Mouse (Mus musculus) lung, postnatal 0 days (tissue): ENCODE data around the gene Rnf227. TPM values are rescaled to one million over a fixed set of nuclear protein-coding genes. Genes with fewer than 3 reads are reported as not detected.

Experiments used
- ATAC-seq: fragments of 200-750 bp; cut with Nextera tagmentation; 2 replicates; pipeline ENCODE4 v1.8.0; 2017; ENCODE audit warnings: moderate library complexity
- DNase-seq: peaks from one replicate; pipeline ENCODE4 v3.0.0-alpha.2; 2016; ENCODE audit warnings: low spot score
- H3K27ac ChIP-seq: fragments of 300-500 bp; sonication (generic); 2 replicates; pipeline ENCODE4 v1.5.1; 2014; ENCODE audit warnings: antibody characterized with exemption, mild to moderate bottlenecking, low read length, mixed read lengths
- H3K27me3 ChIP-seq: fragments of 300-500 bp; sonication (generic); replicated peaks from 2 replicates; pipeline ENCODE4 v1.6.1; 2014; ENCODE audit warnings: low read length, mixed read lengths; ENCODE audit not compliant: insufficient read depth
- H3K36me3 ChIP-seq: fragments of 300-500 bp; sonication (generic); 2 replicates; pipeline ENCODE4 v1.6.1; 2014; ENCODE audit warnings: low read length, mixed read lengths; ENCODE audit not compliant: insufficient read depth
- H3K4me1 ChIP-seq: fragments of 300-500 bp; sonication (generic); 2 replicates; pipeline ENCODE4 v1.6.1; 2014; ENCODE audit warnings: antibody characterized with exemption, low read depth, low read length, mixed read lengths; ENCODE audit not compliant: insufficient read depth
- H3K4me2 ChIP-seq: fragments of 300-500 bp; sonication (generic); replicated peaks from 2 replicates; pipeline ENCODE4 v1.6.1; 2014; ENCODE audit warnings: low read depth, mild to moderate bottlenecking, low read length, moderate library complexity, mixed read lengths
- H3K4me3 ChIP-seq: fragments of 300-500 bp; sonication (generic); 2 replicates; pipeline ENCODE4 v1.5.1; 2014; ENCODE audit warnings: low read depth, low read length
- H3K9ac ChIP-seq: fragments of 300-500 bp; sonication (generic); replicated peaks from 2 replicates; pipeline ENCODE4 v1.6.1; 2014; ENCODE audit warnings: low read depth, mild to moderate bottlenecking
- H3K9me3 ChIP-seq: fragments of 300-500 bp; sonication (generic); 2 replicates; pipeline ENCODE4 v1.6.1; 2016; ENCODE audit warnings: low read length, mixed read lengths
- CTCF ChIP-seq: IDR thresholded peaks from 2 replicates; pipeline ENCODE4 v1.5.1; 2016; ENCODE audit warnings: antibody characterized with exemption, mild to moderate bottlenecking
- EP300 ChIP-seq: IDR thresholded peaks from 2 replicates; pipeline ENCODE4 v1.6.1; 2016; ENCODE audit warnings: antibody characterized with exemption, mild to moderate bottlenecking, control low read depth
- WGBS: fragments of 180-500 bp; shearing (Covaris S2); extraction: QIAGEN DNeasy Blood & Tissue Kit; methylation state at CpG from one replicate; pipeline ENCODE4 v1.1.7; 2014; 5-methylcytosine and 5-hydroxymethylcytosine counted together
- polyA plus RNA-seq: library from polyadenylated mRNA; unstranded; fragments of >200 nt; fragmentation: Nextera tagmentation; extraction: Ambion mirVana; gene quantifications from 2 replicates; pipeline ENCODE4 v1.2.1, GENCODE M21; 2015

Rnf227 gene
- polyA plus RNA-seq, 1 experiment from 2014 or later, result 5.7 TPM

GRCm38 (mm10) chr11:69381356-69381755, 41.1 kb downstream of the Rnf227 start:
- Histone ChIP-seq H3K9ac (no peak overlapping the region), H3K27me3 (no peaks in the 10 kb centered on the region; the same call in 1 of the 2 replicates), H3K27ac (no peak overlapping the region), H3K4me2 (no peak overlapping the region), H3K9me3 (no peaks in the 10 kb centered on the region), H3K36me3 (no peaks in the 10 kb centered on the region), H3K4me1 (no peaks in the 10 kb centered on the region), H3K4me3 (no peak overlapping the region)
- no peak for TF ChIP-seq EP300
- no peak for TF ChIP-seq CTCF
- DNase-seq (no peak), ATAC-seq (no peak)
- WGBS, result 69% methylated on average over 6 of the region's 6 CpGs

- no peaks in the 10 kb centered on the region; the same call in 1 of the 2 replicates for H3K27me3 ChIP-seq
- H3K4me3 ChIP-seq, result no peak overlapping the region
- H3K9me3 ChIP-seq, result no peaks in the 10 kb centered on the region
- ATAC-seq (no peak), DNase-seq (no peak)
- H3K4me1 ChIP-seq, result no peaks in the 10 kb centered on the region
- H3K9ac ChIP-seq, result no peak overlapping the region
- WGBS, result 69% methylated on average over 10 of the region's 10 CpGs
- no peaks in the 10 kb centered on the region for H3K36me3 ChIP-seq
- H3K27ac ChIP-seq, result no peak overlapping the region
- TF ChIP-seq CTCF, result no peak
- TF ChIP-seq EP300, result no peak
- H3K4me2 ChIP-seq, result no peak overlapping the region
Measured at GRCm38 (mm10) chr11:69382478-69383105, 42.3 kb downstream of the Rnf227 start.

DNA sequence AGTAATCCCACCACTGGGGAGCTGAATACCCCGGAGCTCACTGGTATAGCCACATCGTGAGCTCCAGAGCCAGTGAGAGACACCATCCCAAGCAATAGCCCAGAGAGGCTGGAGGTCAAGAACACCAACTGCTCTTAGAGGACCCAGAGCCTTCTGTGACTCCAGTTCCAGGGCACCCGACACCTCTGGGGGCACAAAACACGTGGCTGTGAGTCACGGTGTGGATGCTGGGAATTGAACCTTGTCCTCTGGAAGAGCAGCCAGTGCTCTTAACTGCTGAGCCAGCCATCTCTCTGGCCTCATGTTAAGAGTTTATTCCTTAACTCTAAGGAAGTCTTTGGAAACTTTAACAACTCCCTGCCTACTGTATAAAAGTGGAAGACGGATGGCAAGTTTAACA, 44.7 kb downstream of the Rnf227 start:
- Histone ChIP-seq H3K4me3 (no peak overlapping the region), H3K9ac (no peak overlapping the region), H3K4me2 (no peak overlapping the region), H3K4me1 (no peaks in the 10 kb centered on the region), H3K27ac (no peak overlapping the region), H3K9me3 (no peaks in the 10 kb centered on the region), H3K36me3 (no peaks in the 10 kb centered on the region), H3K27me3 (no peaks in the 10 kb centered on the region)
- DNase-seq (no peak), ATAC-seq (no peak)
- TF ChIP-seq EP300 (no peak), CTCF (no peak)
- 77% methylated on average over 6 of the region's 6 CpGs for WGBS

GRCm38 (mm10) chr11:69386758-69387157, 46.5 kb downstream of the Rnf227 start:
- DNase-seq, result no peak
- TF ChIP-seq EP300 (no peak), CTCF (peak; percentile 38)
- 62% methylated on average over 7 of the region's 7 CpGs for WGBS
- Histone ChIP-seq H3K36me3 (no peaks in the 10 kb centered on the region), H3K4me2 (no peak overlapping the region), H3K27me3 (no peaks in the 10 kb centered on the region), H3K9ac (no peak overlapping the region), H3K4me3 (no peak overlapping the region), H3K4me1 (no peaks in the 10 kb centered on the region), H3K27ac (no peak overlapping the region), H3K9me3 (no peaks in the 10 kb centered on the region)
- ATAC-seq, result no peak

GRCm38 (mm10) chr11:69388680-69389079, 48.4 kb downstream of the Rnf227 start:
- DNase-seq (no peak), ATAC-seq (no peak)
- TF ChIP-seq CTCF (peak; percentile 20; the same call in 1 of the 2 replicates), EP300 (no peak)
- 98% methylated on average over 4 of the region's 4 CpGs for WGBS
- H3K4me2 ChIP-seq, result no peak overlapping the region
- no peaks in the 10 kb centered on the region for H3K4me1 ChIP-seq
- no peak overlapping the region for H3K4me3 ChIP-seq
- no peak overlapping the region for H3K27ac ChIP-seq
- H3K27me3 ChIP-seq, result no peaks in the 10 kb centered on the region
- H3K9me3 ChIP-seq, result no peaks in the 10 kb centered on the region
- H3K36me3 ChIP-seq, result no peaks in the 10 kb centered on the region
- no peak overlapping the region for H3K9ac ChIP-seq

- ATAC-seq, result peak; percentile 7; the same call in 1 of the 2 replicates
- Histone ChIP-seq H3K9me3 (no peaks in the 10 kb centered on the region), H3K36me3 (no peaks in the 10 kb centered on the region), H3K9ac (no peak overlapping the region), H3K27ac (no peak overlapping the region), H3K4me1 (no peaks in the 10 kb centered on the region), H3K27me3 (no peaks in the 10 kb centered on the region), H3K4me2 (no peak overlapping the region), H3K4me3 (no peak overlapping the region)
- 57% methylated on average over 14 of the region's 14 CpGs for WGBS
- TF ChIP-seq CTCF (no peak), EP300 (no peak)
- DNase-seq, result peak; percentile 32
Measured at GRCm38 (mm10) chr11:69389531-69390399, 49.5 kb downstream of the Rnf227 start.
